Mouse (Mus musculus): ENCODE data around the gene Ano8.

GRCm38 (mm10) chr8:71474785-71475701, 10.7 kb downstream of the Ano8 start:
- no peak for TF ChIP-seq CTCF (IDR thresholded peaks at IDR 0.05)
- TF ChIP-seq EP300 (IDR thresholded peaks at IDR 0.05), result no peak

Data from lung, postnatal 0 days (tissue).